Mouse (Mus musculus) stomach, postnatal 0 days (tissue): Measurements from ENCODE around the gene Usp49. TPM values are rescaled to one million over a fixed set of nuclear protein-coding genes. Genes with fewer than 3 reads are reported as not detected.
"Not testable (repeated sequence)": the region's sequence is repeated elsewhere in the genome, so short reads cannot be mapped to it uniquely, and the experiment has no call there.

ENCODE experiments used
- ATAC-seq: fragments of 200-750 bp; cut with Nextera tagmentation; 2 replicates; pipeline ENCODE4 v1.8.0; 2017; ENCODE audit not compliant: low FRiP score, low TSS enrichment
- DNase-seq: peaks from one replicate; pipeline ENCODE4 v3.0.0-alpha.2; 2016; ENCODE audit warnings: low spot score
- H3K27ac ChIP-seq: fragments of 300-500 bp; sonication (generic); replicated peaks from 2 replicates; pipeline ENCODE4 v1.5.1; 2014; ENCODE audit warnings: mild to moderate bottlenecking, control low read depth
- H3K27me3 ChIP-seq: fragments of 300-500 bp; sonication (generic); 2 replicates; pipeline ENCODE4 v1.6.1; 2014; ENCODE audit warnings: low read length; ENCODE audit not compliant: control insufficient read depth, insufficient read depth
- H3K36me3 ChIP-seq: fragments of 300-500 bp; sonication (generic); 2 replicates; pipeline ENCODE4 v1.6.1; 2014; ENCODE audit warnings: low read length, mixed read lengths; ENCODE audit not compliant: control insufficient read depth, insufficient read depth
- H3K4me1 ChIP-seq: fragments of 300-500 bp; sonication (generic); replicated peaks from 2 replicates; pipeline ENCODE4 v1.6.1; 2014; ENCODE audit warnings: antibody characterized with exemption; ENCODE audit not compliant: control insufficient read depth, insufficient read depth
- H3K4me2 ChIP-seq: fragments of 300-500 bp; sonication (generic); replicated peaks from 2 replicates; pipeline ENCODE4 v1.6.1; 2014; ENCODE audit warnings: low read depth, mild to moderate bottlenecking, control low read depth, moderate library complexity
- H3K4me3 ChIP-seq: fragments of 300-500 bp; sonication (generic); 2 replicates; pipeline ENCODE4 v1.5.1; 2014; ENCODE audit warnings: low read depth, low read length, control low read depth
- H3K9ac ChIP-seq: fragments of 300-500 bp; sonication (generic); 2 replicates; pipeline ENCODE4 v1.6.1; 2014; ENCODE audit warnings: mild to moderate bottlenecking, low read length, control low read depth, mixed read lengths
- H3K9me3 ChIP-seq: fragments of 300-500 bp; sonication (generic); 2 replicates; pipeline ENCODE4 v1.6.1; 2016; ENCODE audit warnings: low read length; ENCODE audit not compliant: control insufficient read depth
- CTCF ChIP-seq: IDR thresholded peaks from 2 replicates; pipeline ENCODE4 v1.5.1; 2016; ENCODE audit warnings: antibody characterized with exemption, low read depth, mild to moderate bottlenecking, moderate library complexity
- EP300 ChIP-seq: optimal IDR thresholded peaks from 2 replicates; pipeline ENCODE3; 2016; ENCODE audit warnings: antibody characterized with exemption
- WGBS: fragments of 180-500 bp; shearing (Covaris S2); extraction: QIAGEN DNeasy Blood & Tissue Kit; methylation state at CpG from one replicate; pipeline ENCODE4 v1.1.7; 2014; 5-methylcytosine and 5-hydroxymethylcytosine counted together
- polyA plus RNA-seq: library from polyadenylated mRNA; unstranded; fragments of >200 nt; fragmentation: Nextera tagmentation; extraction: Ambion mirVana; gene quantifications from 2 replicates; pipeline ENCODE4 v1.2.1, GENCODE M21; 2015

Usp49 gene
- polyA plus RNA-seq, 1 experiment from 2014 or later: 1.9 TPM

DNA sequence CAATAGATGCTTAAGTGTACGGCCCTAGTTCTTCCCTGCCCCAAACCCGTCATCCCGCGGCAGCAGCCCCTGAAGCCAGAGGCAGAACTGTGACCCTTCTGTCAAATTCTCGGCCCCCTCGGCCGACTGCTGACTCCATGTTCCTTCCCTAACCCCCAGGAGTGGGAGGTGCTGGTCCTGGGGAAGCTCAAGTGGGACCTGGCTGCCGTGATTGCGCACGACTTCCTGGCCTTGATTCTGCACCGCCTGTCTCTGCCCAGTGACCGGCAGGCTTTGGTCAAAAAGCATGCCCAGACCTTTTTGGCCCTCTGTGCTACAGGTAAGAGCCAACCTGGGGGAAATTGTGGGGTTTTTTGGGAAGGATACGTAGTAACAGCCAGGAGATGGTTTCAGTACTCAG, 33.2 kb upstream of the Usp49 start:
- Histone ChIP-seq H3K9me3 (no peaks in the 10 kb centered on the region), H3K4me2 (peak overlapping the region; percentile 87), H3K27ac (peak overlapping the region; percentile 95), H3K36me3 (peaks cover 20% of the 10 kb centered on the region), H3K4me1 (peaks cover 14% of the 10 kb centered on the region; the same call in 1 of the 2 replicates), H3K9ac (peak overlapping the region; percentile 83; the same call in 1 of the 2 replicates), H3K4me3 (peak overlapping the region; percentile 79), H3K27me3 (no peaks in the 10 kb centered on the region)
- WGBS: 50% methylated on average over 13 of the region's 13 CpGs
- no peak for ATAC-seq
- no peak for TF ChIP-seq EP300
- TF ChIP-seq CTCF: no peak
- DNase-seq: peak; percentile 15

DNA sequence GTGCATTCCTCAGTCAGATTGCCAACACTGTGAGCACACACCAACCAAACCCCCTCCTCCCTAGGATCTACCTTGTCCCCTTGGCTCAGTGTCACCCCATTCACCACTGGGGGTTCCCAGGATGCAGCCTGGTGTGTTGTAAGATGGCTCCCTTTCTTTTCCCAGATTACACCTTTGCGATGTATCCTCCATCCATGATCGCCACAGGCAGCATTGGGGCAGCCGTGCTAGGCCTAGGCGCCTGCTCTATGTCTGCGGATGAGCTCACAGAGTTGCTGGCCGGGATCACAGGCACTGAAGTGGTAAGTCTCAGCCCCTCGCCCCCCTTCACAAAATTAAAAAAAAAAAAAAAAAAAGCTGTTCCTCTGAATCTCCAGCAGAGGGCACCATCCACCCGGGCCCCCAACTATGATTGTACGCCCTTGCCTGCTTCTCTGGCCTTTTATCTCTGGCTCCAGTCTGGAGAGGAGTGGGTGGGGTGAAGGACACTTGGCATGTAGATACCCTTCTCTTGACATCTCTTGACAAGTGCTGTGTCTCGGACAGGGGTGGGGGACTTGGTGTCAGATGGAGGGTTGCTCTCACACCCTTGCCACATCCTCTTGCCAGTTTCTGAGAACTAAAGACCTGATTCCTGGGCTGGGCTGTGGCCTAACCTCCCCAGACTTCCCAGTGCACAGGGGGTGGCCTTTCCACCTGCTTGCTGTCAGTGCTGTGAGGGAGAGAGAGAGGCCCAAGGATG, 32.5 kb upstream of the Usp49 start:
- Histone ChIP-seq H3K4me2 (peak overlapping the region; percentile 87), H3K27ac (peak overlapping the region; percentile 95), H3K36me3 (peaks cover 24% of the 10 kb centered on the region), H3K27me3 (no peaks in the 10 kb centered on the region), H3K4me3 (no peak overlapping the region), H3K4me1 (peaks cover 14% of the 10 kb centered on the region; the same call in 1 of the 2 replicates), H3K9me3 (no peaks in the 10 kb centered on the region), H3K9ac (peak overlapping the region; percentile 83; the same call in 1 of the 2 replicates)
- DNase-seq (peak; percentile 51), ATAC-seq (no peak)
- WGBS: 19% methylated on average over 10 of the region's 10 CpGs
- TF ChIP-seq CTCF (peak; percentile 82), EP300 (no peak)

DNA sequence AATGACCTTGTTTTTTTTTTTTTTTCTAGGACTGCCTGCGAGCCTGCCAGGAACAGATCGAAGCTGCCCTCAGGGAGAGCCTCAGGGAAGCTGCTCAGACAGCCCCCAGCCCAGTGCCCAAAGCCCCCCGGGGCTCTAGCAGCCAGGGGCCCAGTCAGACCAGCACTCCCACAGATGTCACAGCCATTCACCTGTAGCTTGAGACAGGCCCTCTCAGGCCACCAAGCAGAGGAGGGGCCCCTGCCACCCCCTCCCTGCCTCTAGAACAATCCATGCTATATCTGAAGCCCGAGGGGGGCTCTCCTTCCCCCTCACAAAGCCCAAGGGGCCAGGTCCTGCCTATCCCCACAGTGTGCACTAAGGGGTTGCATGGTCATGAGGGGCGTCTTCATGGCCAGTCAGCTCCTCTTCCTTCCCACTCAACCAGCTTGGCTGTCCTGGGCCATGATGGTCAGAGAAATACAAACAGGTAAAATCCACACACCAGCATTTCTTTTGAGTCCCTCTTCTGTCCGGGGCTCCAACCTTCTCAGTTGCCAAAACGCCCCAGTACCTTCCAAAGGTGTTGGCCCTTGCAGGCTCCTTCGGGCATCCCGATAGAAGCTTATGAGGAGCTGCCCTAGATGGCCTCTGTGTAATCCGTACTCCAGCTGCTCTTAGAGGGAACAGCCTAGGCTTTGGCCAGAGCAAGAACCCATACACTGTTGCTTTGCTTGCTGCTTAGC, 31.7 kb upstream of the Usp49 start:
- H3K27ac ChIP-seq, ATAC-seq: not testable (repeated sequence)

DNA sequence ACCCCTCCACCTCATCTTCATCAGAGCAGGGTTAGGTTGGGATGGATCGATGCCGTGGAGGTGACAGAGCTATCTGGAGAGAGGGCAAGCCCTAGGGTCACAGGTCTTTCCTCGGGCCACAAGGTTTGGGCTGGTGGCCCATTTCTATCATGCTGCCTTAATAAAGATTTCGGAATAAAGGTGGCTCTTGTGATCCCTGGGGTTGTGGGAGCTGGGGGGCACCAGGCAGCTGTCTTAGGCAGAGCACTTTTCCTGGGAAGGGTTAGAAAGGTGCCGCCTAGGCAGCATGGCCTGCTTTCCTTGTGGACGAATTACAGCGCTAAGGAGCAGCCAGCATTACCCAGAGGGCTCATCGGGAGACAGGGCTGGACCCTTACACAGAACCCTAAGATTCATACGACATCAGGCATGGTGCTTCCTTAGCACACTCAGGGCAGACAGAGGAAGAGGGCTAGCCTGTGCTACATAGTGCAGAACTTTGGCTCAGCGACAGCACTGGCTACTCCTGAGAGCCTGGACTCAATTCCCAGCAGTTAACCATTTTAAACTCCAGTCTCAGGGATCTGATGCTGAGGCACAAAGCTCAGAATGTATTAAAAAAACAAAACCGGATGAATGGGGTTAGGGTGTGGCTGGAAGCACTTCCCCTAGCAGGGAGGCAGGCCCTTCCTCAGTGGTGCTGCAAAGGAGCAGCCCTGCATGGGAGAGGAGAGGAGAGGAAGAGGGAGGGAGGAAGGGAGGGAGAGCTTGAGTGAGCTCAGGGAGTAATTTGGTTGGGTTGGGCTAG, 30.8 kb upstream of the Usp49 start:
- DNase-seq (peak; percentile 18), ATAC-seq (no peak)
- 64% methylated on average over 11 of the region's 11 CpGs for WGBS
- no peaks in the 10 kb centered on the region for H3K27me3 ChIP-seq
- no peak for TF ChIP-seq CTCF
- TF ChIP-seq EP300: no peak
- H3K27ac ChIP-seq: peak overlapping the region; percentile 35; the same call in 1 of the 2 replicates
- no peaks in the 10 kb centered on the region for H3K9me3 ChIP-seq
- no peak overlapping the region for H3K9ac ChIP-seq
- H3K4me2 ChIP-seq: no peak overlapping the region
- no peak overlapping the region for H3K4me3 ChIP-seq
- H3K4me1 ChIP-seq: peaks cover 14% of the 10 kb centered on the region; the same call in 1 of the 2 replicates
- H3K36me3 ChIP-seq: peaks cover 24% of the 10 kb centered on the region

More for the DNA sequence above, 31.7 kb upstream of the Usp49 start:
- H3K9ac ChIP-seq, H3K9me3 ChIP-seq, H3K4me3 ChIP-seq, DNase-seq, H3K27me3 ChIP-seq, H3K4me2 ChIP-seq: not testable (repeated sequence)
- Histone ChIP-seq H3K4me1 (peaks cover 14% of the 10 kb centered on the region; the same call in 1 of the 2 replicates), H3K36me3 (peaks cover 24% of the 10 kb centered on the region)
- WGBS: 84% methylated on average over 8 of the region's 10 CpGs

DNA sequence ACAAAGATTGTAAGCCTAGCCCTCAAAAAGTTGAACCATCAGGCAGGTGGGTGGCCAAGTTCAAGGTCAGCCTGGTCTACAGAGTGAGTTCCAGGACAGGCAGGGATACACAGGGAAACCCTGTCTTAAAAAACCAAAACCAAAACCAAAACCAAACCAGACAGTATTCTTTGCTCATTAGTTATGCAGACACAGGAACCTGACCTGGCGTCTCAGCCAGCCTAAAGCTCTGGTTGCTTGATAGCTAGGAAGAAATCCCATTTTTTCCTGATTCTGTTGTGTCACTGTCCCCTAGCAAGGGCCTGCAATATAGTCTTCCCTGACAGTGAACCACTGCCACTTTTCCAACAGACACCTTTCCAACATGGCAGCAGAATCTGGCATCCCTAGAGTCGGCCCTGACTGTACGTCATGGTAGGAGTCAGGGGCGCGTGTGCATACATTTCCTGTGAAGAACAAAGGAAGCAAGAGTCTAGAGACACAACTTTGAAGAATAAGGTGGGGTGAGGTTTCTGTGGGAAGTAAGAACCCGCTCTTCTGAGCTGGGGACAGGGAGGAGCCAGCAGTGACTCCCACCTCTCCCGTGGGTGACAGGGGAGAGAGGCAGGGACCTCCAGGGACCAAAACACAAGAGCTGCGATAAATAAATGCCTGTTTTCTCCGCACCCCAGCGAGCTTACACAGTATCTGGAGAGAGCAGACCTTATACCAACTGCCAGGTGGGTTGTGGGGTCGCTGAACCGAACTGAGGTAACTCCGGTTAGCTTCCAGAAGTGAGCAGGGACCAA, 29.7 kb upstream of the Usp49 start:
- DNase-seq (no peak), ATAC-seq (no peak)
- TF ChIP-seq EP300 (no peak), CTCF (no peak)
- H3K36me3 ChIP-seq: peaks cover 27% of the 10 kb centered on the region
- H3K4me2 ChIP-seq: no peak overlapping the region
- no peak overlapping the region for H3K4me3 ChIP-seq
- no peak overlapping the region for H3K9ac ChIP-seq
- no peaks in the 10 kb centered on the region for H3K27me3 ChIP-seq
- 84% methylated on average over 13 of the region's 13 CpGs for WGBS
- H3K27ac ChIP-seq: peak overlapping the region; percentile 35; the same call in 1 of the 2 replicates
- H3K9me3 ChIP-seq: no peaks in the 10 kb centered on the region
- peaks cover 14% of the 10 kb centered on the region; the same call in 1 of the 2 replicates for H3K4me1 ChIP-seq
